Mouse (Mus musculus) layer of hippocampus, adult 11-12 months (tissue): ENCODE results near the gene Clcn6.
"Not testable (repeated sequence)": the region's sequence is repeated elsewhere in the genome, so short reads cannot be mapped to it uniquely, and the experiment has no call there.

Source experiments
- DNase-seq: peaks from one replicate; pipeline ENCODE4 v3.0.0; 2022; ENCODE audit warnings: low spot score

The Clcn6 gene

GRCm38 (mm10) chr4:148065702-148066400, 27.2 kb upstream of the Clcn6 start:
- DNase-seq: no peak

- DNase-seq: no peak
Observed at GRCm38 (mm10) chr4:148061086-148061480, 22.5 kb upstream of the Clcn6 start.

GRCm38 (mm10) chr4:148060120-148061085, 21.8 kb upstream of the Clcn6 start:
- no peak for DNase-seq

GRCm38 (mm10) chr4:148058993-148059392, 20.4 kb upstream of the Clcn6 start:
- peak; percentile 64 for DNase-seq

- no peak for DNase-seq
Observed at GRCm38 (mm10) chr4:148058218-148058819, 19.7 kb upstream of the Clcn6 start.

GRCm38 (mm10) chr4:148057661-148058209, 19.1 kb upstream of the Clcn6 start:
- no peak for DNase-seq

GRCm38 (mm10) chr4:148056801-148057200, 18.2 kb upstream of the Clcn6 start:
- no peak for DNase-seq

GRCm38 (mm10) chr4:148056246-148056645, 17.6 kb upstream of the Clcn6 start:
- DNase-seq: no peak

GRCm38 (mm10) chr4:148054961-148055695, 16.5 kb upstream of the Clcn6 start:
- no peak for DNase-seq

GRCm38 (mm10) chr4:148053417-148053920, 14.8 kb upstream of the Clcn6 start:
- peak; percentile 79 for DNase-seq

- no peak for DNase-seq
Observed at GRCm38 (mm10) chr4:148052976-148053375, 14.4 kb upstream of the Clcn6 start.

GRCm38 (mm10) chr4:148051886-148052285, 13.3 kb upstream of the Clcn6 start:
- no peak for DNase-seq

- DNase-seq: no peak
Observed at GRCm38 (mm10) chr4:148051046-148051776, 12.6 kb upstream of the Clcn6 start.

GRCm38 (mm10) chr4:148050396-148050914, 11.8 kb upstream of the Clcn6 start:
- DNase-seq: not testable (repeated sequence)

- no peak for DNase-seq
Observed at GRCm38 (mm10) chr4:148046450-148047031, 7.9 kb upstream of the Clcn6 start.

GRCm38 (mm10) chr4:148044113-148044512, 5.5 kb upstream of the Clcn6 start:
- no peak for DNase-seq

- DNase-seq: not testable (repeated sequence)
Observed at GRCm38 (mm10) chr4:148043327-148043726, 4.7 kb upstream of the Clcn6 start.

- no peak for DNase-seq
Observed at GRCm38 (mm10) chr4:148041611-148042191, 3.1 kb upstream of the Clcn6 start.

- peak; percentile 55 for DNase-seq
Observed at GRCm38 (mm10) chr4:148040933-148041610, 2.5 kb upstream of the Clcn6 start.
